Mouse (Mus musculus) gastrocnemius, adult 18-20 months (tissue): ENCODE results near the gene Cand1. TPM values are rescaled to one million over a fixed set of nuclear protein-coding genes. Genes with fewer than 3 reads are reported as not detected.

ENCODE experiments used
- total RNA-seq, 2 experiments: library from RNA; stranded (reverse); gene quantifications; 2 replicates each; pipeline ENCODE4 v1.2.3; 2021

The Cand1 gene
- total RNA-seq, 2 experiments from 2014 or later, result 13.0 to 20.7 TPM

Other genes starting within 250 kb of the Cand1 start
- gene Grip1, start 213.8 kb upstream of the Cand1 start, total RNA-seq, result not detected